Mouse (Mus musculus): Measurements from ENCODE around the gene Sema5b. TPM values are rescaled to one million over a fixed set of nuclear protein-coding genes. Genes with fewer than 3 reads are reported as not detected.

Sema5b gene
- 22.3 and 24.1 TPM in 2 replicates for polyA plus RNA-seq (2012; rRNA removed)

DNA sequence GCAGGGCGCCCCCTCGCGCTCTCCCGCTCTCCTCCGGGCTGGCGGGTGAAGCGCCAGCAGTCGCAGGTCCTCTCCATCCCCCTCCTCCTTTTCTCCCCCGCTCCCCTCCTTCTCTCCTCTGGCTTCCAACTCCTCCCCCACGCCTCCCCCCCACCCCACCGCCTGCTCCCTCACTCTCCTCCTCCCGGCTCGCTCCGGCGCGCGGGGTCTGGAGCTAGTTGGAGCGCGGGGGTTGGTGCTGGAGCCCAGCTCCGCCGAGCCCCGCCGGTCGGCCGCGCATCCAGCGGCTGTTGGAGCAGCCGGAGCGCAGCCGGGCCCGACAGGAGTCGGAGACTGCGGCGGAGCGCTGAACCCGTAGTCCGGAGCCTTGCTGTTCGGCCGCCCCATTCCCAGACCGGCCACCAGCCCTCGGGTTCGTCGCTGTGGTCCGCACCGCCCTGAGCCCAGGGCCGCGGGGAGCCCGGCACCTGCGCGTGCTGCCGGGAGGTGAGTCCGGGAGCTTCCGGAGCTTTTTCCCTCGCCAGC lies at the start of gene Sema5b:
Gene Sema5b, plus strand, starts transcription at position 29 of the 525 bp plus-strand sequence.
- DNase-seq (ENCODE audit: extremely low spot score in 1 of 2, low spot score in 1 of 2): peak in 1 of 2 experiments; percentile 62

DNA sequence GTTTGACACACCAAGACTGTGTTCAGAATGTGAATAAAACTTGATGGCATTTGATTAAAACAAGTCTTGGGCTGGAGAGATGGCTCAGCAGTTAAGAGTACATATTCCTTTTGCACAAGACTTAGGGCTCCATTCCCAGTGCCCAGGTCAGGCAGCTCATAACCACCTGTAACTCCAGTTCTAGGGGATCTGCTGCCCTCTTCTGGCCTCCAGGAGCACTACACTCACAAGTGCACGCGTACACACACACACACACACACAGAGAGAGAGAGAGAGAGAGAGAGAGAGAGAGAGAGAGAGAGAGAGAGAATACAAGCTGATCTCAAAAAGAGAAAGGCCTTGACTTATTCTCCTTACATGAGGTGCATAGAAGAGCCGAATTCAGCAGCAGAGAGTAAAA lies 40.6 kb upstream of the Sema5b start:
- no peak for DNase-seq (ENCODE audit: extremely low spot score in 1 of 2, low spot score in 1 of 2)

DNA sequence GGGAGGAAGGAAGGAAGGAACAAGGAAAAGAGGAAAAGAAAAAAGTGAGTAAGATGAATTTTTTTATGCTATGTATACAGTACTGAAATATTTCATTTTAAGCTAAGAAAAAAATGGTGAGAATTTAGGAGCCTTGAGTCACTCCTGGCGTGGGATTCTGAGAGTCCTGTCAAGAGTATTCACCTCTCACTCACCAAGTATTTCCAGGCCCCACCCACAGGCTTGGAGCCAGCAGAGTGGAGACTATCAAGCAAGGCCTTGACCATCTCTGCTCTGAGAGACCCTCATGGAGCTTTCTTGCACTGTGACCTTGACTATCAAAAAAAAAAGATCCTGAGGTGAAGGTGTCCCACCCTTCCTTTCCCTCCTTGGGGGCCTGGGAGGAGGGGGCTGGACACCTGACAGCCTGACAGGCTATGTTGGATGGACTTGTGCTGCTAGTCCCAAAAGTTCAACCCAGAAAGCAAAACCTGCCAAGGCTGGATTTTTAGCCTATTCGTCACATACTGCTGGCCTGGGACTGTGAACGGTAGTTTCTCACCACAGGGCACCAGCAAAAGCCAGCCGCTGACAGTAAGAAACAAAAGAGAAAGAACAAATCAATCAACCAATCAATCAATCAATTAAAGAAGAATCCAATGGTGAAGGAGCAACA lies 39.7 kb upstream of the Sema5b start:
- no peak for DNase-seq (ENCODE audit: extremely low spot score in 1 of 2, low spot score in 1 of 2)

DNA sequence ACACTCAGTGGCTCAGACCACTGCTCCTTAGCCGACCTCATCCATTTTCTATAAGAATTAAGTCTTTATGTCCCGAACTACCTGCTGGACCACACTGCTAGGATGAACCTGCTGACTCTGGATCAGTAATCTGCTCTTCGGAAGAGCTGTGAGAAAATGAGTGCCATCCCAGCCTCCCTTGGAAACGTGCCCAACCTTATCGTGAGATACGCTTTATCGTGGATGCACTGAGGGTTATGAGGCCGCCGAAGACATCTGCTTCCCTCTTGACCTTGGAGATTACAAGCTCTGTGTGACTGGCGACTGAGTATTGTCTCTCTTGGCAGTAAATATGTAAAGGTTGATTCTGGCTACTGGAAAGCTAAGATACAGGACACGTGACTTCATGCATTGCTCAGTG lies 38.5 kb upstream of the Sema5b start:
- no peak for DNase-seq (ENCODE audit: extremely low spot score in 1 of 2, low spot score in 1 of 2)

DNA sequence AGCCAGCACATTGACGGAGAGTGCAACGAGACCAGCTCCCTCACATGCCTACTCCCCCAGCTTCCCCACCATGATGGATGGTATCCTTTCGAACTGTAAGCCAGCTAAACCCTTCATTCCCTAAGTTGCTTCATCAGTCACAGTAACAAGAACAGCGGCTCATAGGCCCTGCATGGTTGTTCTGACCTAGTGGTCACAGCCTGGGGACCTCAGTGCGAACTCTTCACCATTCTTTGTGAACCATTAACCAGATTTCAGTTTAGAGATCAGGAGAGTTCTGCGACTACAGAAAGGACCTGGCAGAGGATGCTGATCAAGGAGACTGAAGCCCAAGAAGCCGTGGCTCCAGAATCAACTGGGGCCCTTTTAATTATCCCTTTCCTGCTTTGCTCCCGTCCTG lies 36.7 kb upstream of the Sema5b start:
- no peak for DNase-seq (ENCODE audit: extremely low spot score in 1 of 2, low spot score in 1 of 2)

DNA sequence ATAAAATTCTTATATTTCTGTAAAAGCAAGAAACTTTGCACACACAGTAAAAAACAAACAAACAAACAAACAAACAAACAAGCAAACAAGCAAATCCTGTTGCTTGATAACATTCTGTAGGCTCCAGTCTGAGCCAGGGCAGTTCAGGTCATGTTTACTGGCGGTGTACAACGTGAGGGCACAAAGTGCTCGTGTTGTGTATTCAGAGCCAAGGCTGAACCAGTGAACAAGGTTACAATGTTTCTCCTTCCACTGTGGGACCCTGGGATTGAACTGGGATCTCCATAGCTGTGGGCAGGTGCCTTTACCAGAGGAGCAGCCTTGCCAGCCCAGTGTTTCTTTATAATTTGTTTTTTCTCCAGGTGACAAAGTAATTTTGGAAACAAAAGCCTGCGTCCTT lies 35.2 kb upstream of the Sema5b start:
- no peak for DNase-seq (ENCODE audit: extremely low spot score in 1 of 2, low spot score in 1 of 2)

DNA sequence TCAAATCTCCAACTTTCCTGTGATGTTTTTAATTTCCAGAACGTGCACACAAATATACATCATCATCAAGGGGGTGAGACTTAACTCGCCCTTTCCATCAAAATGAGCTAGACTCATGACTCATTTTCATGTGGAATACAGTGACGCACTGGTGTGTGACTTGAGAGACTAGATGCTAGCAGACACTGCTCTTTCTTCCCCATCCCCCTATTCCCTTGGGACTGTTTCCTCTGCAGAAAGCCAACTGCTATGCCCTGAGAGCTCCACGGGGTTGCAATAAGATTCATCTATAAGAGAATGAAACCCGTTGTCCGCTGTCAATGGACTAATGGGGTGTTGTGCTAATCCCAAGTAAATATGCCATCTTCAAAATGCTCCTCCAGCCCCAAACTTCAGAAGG lies 32.4 kb upstream of the Sema5b start:
- DNase-seq (ENCODE audit: extremely low spot score in 1 of 2, low spot score in 1 of 2): no peak

DNA sequence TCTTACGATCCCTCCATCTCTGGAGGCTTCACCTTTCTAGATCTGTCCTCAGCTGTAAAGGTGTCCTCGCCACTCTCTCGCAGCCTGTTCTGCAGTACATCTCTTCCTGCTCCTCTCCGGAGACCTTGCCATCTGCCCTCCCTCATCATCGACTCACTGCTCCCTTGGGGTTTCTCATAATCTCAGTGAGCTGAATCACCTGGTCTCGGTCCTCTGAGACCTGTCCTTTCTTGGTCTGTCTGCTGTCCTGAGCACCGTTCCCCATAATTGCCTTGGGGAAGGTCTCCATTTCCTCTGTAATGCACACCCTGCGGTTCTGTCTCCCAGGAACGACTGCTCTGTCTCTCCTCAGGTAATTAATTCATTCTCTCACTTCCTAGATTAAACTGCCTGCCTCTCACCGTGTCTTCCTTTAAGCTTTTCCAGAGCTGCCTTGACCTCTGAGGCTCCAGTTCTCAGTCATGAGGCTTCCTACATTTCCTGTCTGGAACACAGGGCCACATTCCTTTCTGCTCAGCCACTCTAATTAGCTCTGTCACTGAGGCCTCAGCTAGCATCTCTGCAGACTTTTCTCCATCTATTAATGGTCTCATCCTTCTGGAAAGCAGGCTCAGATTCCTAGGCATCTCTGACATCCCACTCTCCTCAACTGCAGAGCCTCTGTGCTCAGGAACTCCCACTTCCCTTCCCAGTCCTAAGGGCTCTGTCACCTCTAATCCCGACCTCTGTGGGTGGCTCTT lies 31.4 kb upstream of the Sema5b start:
- no peak for DNase-seq (ENCODE audit: extremely low spot score in 1 of 2, low spot score in 1 of 2)

DNA sequence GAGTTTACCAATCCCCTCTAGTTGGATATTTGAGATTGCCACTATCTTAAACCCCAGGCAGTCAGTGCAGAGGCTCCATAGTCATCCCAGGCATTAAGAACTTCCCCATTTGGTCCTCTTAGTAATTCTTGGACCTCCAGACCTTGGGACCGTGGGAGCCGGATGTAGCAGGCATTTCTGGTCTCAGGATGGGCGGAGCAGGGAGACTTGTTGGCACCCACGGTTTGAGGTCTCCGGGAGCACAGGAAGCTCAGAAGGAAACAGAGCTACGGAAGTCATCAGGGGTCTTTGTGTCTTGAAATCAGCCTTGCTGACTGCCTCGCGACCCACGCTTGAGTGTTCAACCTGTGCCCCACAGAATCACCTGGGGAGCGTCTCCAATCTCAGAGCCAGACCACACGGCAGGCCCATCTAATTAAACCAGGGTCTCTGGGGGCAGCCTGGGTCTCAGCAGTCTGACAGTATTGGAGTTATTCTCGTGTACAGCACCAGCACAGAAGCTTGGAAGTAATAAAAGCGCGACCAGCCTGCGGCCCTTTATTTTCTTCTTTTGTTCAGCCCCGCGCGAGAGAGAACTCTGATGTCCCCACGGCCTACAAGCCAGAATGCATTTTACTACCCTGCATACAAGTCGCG lies 24.9 kb upstream of the Sema5b start:
- DNase-seq (ENCODE audit: extremely low spot score in 1 of 2, low spot score in 1 of 2): no peak

DNA sequence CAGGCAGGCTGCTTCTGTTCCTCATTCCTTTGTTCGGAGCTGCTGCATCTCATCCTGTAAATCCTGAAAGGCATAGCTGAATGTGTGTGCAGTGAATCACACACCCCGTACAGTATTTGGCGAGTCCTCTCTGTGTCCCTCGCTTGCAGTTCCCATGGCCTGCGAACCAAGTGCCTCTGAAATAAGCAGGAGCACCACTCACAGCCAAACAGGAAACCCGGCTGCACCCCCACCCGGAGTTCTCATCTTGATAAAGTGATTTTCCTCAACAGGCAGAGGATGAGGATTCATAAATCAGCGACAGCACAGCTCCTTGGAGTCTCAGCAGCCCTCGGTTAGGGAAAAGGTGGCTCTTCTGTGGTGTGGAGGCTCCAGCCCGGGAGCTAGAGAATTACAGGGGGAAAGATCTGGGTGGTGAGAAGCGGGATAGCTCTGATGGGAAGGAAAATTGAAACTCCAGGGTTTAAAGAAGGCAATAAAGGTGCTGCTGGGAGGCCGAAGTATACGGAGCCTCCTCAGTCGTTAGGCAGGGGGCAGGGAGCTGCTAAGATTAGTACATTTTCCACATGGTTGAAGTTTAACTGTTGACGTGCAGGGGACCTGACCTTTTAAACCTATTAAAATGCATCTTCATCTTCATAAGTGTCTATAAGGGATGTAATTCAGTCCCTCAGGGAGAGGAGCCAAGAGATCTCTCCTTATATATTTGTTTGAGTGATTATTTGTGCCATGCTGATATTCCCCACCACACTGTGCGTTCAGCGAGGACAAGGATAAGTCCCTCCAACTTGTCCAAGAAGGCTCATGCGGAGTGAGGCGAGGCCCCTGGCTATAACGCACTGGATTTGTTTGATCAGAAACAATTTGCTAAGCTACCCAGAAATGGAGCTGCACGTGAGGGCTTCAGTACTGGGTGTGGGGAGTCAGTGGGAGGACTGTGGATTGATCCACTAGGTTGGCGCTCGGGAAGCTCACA lies 22.7 kb upstream of the Sema5b start:
- no peak for DNase-seq (ENCODE audit: extremely low spot score in 1 of 2, low spot score in 1 of 2)

DNA sequence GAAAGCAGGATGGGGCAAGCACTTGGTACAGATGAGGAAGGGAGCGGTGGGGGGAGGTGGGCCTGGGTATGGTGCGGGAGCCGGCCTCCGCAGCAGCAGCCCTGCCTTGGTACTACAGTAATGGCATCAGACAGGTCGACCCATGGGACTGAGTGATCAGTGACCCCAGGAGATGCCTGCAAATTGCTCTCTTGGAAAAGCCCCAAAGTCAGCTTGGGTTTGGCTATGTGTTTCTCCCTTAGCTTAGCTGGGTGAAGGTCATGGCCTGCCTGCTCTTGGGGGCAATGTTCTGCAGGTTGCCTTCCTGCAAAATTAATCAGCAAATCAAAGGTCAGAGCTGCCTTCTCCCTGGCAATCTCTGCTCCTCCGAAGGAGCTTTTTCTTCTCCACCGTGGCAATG lies 21.7 kb upstream of the Sema5b start:
- DNase-seq (ENCODE audit: extremely low spot score in 1 of 2, low spot score in 1 of 2): no peak

DNA sequence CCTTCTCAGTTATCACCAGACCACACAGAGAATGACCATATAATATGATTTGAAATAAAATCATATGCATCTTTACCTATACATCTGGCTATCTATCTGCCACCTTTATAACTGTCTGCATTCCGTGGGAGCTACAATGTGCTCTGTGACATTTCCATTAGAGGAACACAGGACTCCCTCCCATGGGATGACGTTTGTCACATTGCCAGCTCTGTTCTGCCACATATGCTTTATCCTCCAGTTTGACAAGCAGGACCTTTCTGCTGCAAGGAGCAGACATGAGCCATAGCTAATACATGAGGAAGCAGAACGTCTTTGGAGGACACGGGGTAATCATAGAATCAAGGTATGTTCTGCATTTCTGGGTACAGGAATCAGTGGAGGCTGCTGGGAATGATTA lies 16.7 kb upstream of the Sema5b start:
- DNase-seq (ENCODE audit: extremely low spot score in 1 of 2, low spot score in 1 of 2): no peak

DNA sequence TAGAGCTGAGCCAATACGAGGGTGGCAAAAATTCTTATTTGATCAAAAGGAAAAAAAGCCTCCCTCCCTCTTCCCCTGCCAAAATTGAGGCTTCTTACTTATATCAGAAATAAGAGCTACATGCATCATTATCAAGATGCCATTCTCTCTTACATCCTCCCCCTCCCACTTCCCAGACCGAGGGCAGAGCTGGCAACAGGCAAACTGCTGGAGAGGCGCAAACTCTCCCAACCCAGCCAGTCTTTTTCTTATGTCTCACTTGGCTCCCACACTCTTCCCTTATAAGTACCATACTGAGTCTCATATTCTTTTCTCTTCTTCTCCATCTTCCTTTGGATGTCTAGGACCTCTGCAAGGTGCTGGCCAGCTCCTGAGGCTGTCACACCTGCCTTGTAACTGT lies 6.3 kb upstream of the Sema5b start:
- DNase-seq (ENCODE audit: extremely low spot score in 1 of 2, low spot score in 1 of 2): peak in 1 of 2 experiments; percentile 14

DNA sequence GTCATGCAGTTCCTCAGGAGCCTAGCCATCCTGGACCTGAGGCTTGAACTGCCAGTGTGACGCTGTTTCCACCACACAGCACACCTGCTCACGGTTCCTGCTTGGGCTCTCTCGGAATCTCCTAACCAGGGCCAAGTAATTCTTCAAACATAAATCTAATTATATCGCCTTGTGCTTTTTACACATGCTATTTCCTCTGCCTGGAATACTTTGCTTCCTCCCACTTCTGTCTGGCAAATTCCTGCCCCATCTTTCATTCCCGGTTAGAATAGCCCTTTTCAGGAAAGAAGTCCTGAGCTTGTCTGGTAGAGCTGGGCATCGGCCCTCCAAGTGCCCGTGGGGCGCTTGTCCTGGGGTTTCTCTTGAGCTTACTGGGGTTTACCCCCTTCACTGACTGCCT lies 3.3 kb upstream of the Sema5b start:
- peak in 1 of 2 experiments; percentile 37 for DNase-seq (ENCODE audit: extremely low spot score in 1 of 2, low spot score in 1 of 2)

DNA sequence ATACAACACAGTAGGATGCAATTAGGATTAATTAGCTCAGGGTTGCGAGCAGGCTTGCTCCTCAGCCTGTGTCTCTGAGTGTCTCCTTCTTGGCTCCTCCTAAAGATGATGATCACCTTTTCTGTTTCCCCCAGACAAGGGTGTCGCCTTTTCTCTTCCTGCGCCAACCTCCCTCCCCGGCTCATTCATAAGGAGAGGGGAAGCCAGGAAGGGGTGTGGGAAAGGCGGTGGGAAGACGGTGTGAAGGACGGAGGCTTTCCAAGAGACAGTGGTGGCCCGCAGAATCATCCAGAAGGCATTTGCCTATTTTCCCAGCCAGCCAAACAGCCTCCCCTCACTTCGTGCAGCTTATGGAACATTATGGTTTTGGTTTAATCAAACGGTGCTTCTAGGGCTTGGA lies 1.9 kb upstream of the Sema5b start:
- DNase-seq (ENCODE audit: extremely low spot score in 1 of 2, low spot score in 1 of 2): no peak

DNA sequence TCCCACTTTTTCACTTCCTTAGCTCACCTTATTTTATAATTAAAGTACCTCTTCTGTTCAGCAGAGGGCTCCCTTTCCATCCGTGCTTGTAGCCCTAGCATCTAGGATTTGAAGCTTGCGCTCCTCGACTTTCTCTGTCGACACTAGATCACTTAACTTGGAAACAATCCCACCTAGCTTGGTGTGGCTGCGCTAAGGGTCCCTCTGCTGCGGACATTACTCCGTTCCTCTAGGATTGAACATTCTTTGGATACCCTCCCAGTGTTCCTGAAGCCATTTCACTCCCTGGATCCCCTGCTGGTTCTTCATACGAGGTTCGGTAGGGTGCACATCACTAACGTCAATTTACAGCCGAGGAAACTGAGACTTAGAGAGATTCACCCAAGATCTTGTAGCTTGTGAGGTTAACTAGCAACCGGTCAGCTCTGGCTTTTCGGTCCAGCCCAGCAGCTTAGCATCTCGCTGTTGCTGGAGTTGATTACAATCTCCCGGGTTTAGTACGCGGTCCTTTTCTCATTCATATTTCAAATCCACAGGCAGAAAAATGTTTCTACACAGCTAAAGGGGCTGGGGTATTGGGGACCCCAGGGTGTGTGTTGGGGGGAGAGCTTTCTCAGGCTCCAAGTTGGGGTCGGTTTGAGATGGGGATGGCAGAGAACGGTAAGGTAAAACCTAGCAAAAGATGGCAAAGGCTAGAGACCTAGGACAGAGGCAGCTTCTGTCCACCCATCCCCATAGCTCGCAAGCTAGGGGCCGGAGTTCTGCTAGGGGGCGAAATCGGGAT lies 420 bp upstream of the Sema5b start:
- peak in 1 of 2 experiments; percentile 86 for DNase-seq (ENCODE audit: extremely low spot score in 1 of 2, low spot score in 1 of 2)

DNA sequence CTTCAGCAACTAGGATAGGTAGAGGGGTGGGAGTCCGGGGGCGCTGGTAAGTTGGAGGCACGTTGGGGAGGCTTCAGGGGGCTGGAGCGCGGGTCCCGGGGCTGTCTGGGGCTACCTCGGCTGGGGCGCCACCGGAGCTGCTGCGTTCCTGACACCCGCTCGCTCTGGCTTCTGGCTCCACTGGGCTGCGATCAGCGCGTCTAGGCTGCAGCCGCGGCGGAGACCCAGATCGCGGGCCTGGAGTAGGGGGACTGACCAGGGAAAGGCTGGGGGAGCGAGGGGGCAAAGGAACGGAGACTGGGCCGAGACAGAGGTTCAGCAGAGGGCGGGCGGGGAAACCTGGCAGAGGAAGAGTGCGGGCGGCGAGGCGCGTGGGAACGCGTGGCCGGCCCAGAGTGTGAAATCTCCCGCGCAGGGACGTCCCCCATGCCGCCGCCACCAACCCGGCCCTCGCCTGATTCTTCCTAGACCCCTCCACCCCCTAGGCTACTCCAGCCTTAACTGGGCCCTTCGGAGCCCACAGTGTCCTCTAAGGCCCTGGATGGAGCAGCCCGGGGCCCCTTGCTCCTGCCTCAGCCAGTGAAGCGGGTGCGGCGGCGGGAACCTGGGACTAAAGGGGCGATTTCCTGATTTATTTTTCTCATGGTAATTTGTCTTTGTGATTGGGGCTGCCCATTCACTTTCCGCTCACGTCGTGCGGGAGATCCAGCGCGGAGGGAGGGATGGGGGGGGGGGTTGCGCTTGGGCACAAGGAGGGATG lies 896 bp downstream of the Sema5b start:
- no peak for DNase-seq (ENCODE audit: extremely low spot score in 1 of 2, low spot score in 1 of 2)

DNA sequence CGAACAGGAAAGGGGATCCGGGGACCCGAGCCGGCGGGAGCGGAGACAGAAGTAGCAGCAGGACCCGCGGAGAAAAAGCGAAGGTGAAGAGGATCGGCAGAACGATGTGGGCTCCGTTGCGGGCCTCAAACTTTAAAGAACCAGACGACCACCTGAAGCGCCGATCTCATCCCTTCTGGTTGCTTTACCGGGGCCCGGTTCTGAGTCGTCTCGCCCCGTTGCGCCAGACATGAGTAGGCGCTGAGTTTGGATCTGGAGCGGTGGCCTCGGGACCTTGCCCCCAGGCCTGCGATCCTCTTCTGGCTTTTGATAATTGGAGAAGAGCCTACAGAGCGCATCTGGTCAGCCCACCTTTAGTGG lies 1.5 kb downstream of the Sema5b start:
- no peak for DNase-seq (ENCODE audit: extremely low spot score in 1 of 2, low spot score in 1 of 2)

DNA sequence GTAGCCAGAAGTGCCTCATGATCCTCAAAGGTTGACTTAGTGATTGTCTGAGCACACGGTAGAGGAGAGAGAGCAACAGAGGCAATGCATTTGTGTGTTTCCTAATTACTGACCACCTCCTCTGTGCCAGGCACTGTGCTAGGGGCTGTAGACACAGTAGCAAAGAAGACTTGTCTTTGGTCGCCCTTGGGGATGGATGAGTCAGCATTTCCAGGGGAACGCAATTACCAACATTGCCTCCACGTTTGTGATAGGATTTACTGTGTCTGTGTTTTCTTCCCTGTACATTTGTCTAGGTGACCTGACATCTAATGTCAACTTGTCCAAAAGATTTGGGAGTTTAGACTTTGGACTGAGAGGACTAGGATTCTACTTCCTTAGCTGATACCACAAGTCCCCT lies 4.8 kb downstream of the Sema5b start:
- no peak for DNase-seq (ENCODE audit: extremely low spot score in 1 of 2, low spot score in 1 of 2)
